Mouse (Mus musculus): ENCODE measurements around the gene Arnt2. TPM values are rescaled to one million over a fixed set of nuclear protein-coding genes. Genes with fewer than 3 reads are reported as not detected.

Arnt2 gene
- polyA plus RNA-seq, 1 experiment from 2014 or later, result 0.15 TPM

GRCm38 (mm10) chr7:84231396-84231795 lies 178.6 kb downstream of the Arnt2 start:
- Histone ChIP-seq H3K27me3 (no peaks in the 10 kb centered on the region), H3K27ac (replicated peaks) (no peak overlapping the region), H3K9me3 (replicated peaks) (no peaks in the 10 kb centered on the region), H3K9ac (no peak overlapping the region), H3K4me2 (no peak overlapping the region), H3K4me1 (replicated peaks) (no peaks in the 10 kb centered on the region), H3K36me3 (replicated peaks) (no peaks in the 10 kb centered on the region), H3K4me3 (replicated peaks) (no peak overlapping the region)
- no peak for ATAC-seq (ENCODE audit: insufficient read depth)
- WGBS (ENCODE audit: insufficient replicate concordance), result 62% methylated on average over 4 of the region's 4 CpGs

- 46% methylated on average over 1 of the region's 1 CpGs for WGBS (ENCODE audit: insufficient replicate concordance)
- H3K27ac ChIP-seq (replicated peaks), result no peak overlapping the region
These were observed 182.3 kb downstream of the Arnt2 start for GRCm38 (mm10) chr7:84227652-84228051.

GRCm38 (mm10) chr7:84226909-84227308 lies 183.1 kb downstream of the Arnt2 start:
- Histone ChIP-seq H3K27me3 (no peaks in the 10 kb centered on the region), H3K36me3 (replicated peaks) (no peaks in the 10 kb centered on the region), H3K4me1 (replicated peaks) (no peaks in the 10 kb centered on the region), H3K9me3 (replicated peaks) (no peaks in the 10 kb centered on the region), H3K27ac (replicated peaks) (no peak overlapping the region), H3K4me3 (replicated peaks) (no peak overlapping the region), H3K4me2 (no peak overlapping the region), H3K9ac (no peak overlapping the region)
- ATAC-seq (ENCODE audit: insufficient read depth), result no peak
- 53% methylated on average over 3 of the region's 3 CpGs for WGBS (ENCODE audit: insufficient replicate concordance)

More at GRCm38 (mm10) chr7:84227652-84228051, 182.3 kb downstream of the Arnt2 start:
- no peak for ATAC-seq (ENCODE audit: insufficient read depth)
- Histone ChIP-seq H3K9ac (no peak overlapping the region), H3K4me3 (replicated peaks) (no peak overlapping the region), H3K4me2 (no peak overlapping the region), H3K4me1 (replicated peaks) (no peaks in the 10 kb centered on the region), H3K27me3 (no peaks in the 10 kb centered on the region), H3K9me3 (replicated peaks) (no peaks in the 10 kb centered on the region), H3K36me3 (replicated peaks) (no peaks in the 10 kb centered on the region)

- WGBS (ENCODE audit: insufficient replicate concordance), result 3% methylated on average over 1 of the region's 1 CpGs
- Histone ChIP-seq H3K36me3 (replicated peaks) (no peaks in the 10 kb centered on the region), H3K9ac (no peak overlapping the region), H3K4me3 (replicated peaks) (no peak overlapping the region), H3K27me3 (no peaks in the 10 kb centered on the region), H3K4me2 (no peak overlapping the region), H3K27ac (replicated peaks) (no peak overlapping the region), H3K9me3 (replicated peaks) (no peaks in the 10 kb centered on the region), H3K4me1 (replicated peaks) (no peaks in the 10 kb centered on the region)
- ATAC-seq (ENCODE audit: insufficient read depth), result no peak
These were observed 197.9 kb downstream of the Arnt2 start for GRCm38 (mm10) chr7:84212112-84212511.

- no peak for ATAC-seq (ENCODE audit: insufficient read depth)
- no peak overlapping the region for H3K4me2 ChIP-seq
- 19% methylated on average over 10 of the region's 10 CpGs for WGBS (ENCODE audit: insufficient replicate concordance)
- H3K9me3 ChIP-seq (replicated peaks), result no peaks in the 10 kb centered on the region
- H3K36me3 ChIP-seq (replicated peaks), result no peaks in the 10 kb centered on the region
- no peaks in the 10 kb centered on the region for H3K4me1 ChIP-seq (replicated peaks)
- no peaks in the 10 kb centered on the region for H3K27me3 ChIP-seq
- H3K9ac ChIP-seq, result no peak overlapping the region
- no peak overlapping the region for H3K27ac ChIP-seq (replicated peaks)
- H3K4me3 ChIP-seq (replicated peaks), result no peak overlapping the region
These were observed 199.2 kb downstream of the Arnt2 start for GRCm38 (mm10) chr7:84210585-84211291.

- WGBS (ENCODE audit: insufficient replicate concordance), result 68% methylated on average over 3 of the region's 3 CpGs
- no peak overlapping the region for H3K27ac ChIP-seq (replicated peaks)
- H3K27me3 ChIP-seq, result no peaks in the 10 kb centered on the region
- H3K4me2 ChIP-seq, result no peak overlapping the region
- H3K9me3 ChIP-seq (replicated peaks), result no peaks in the 10 kb centered on the region
- H3K4me3 ChIP-seq (replicated peaks), result no peak overlapping the region
- no peak for ATAC-seq (ENCODE audit: insufficient read depth)
- no peak overlapping the region for H3K9ac ChIP-seq
- H3K36me3 ChIP-seq (replicated peaks), result no peaks in the 10 kb centered on the region
- H3K4me1 ChIP-seq (replicated peaks), result no peaks in the 10 kb centered on the region
These were observed 206.0 kb downstream of the Arnt2 start for GRCm38 (mm10) chr7:84203981-84204380.

GRCm38 (mm10) chr7:84201151-84202068 lies 208.6 kb downstream of the Arnt2 start:
- H3K9me3 ChIP-seq (replicated peaks), result no peaks in the 10 kb centered on the region
- H3K27ac ChIP-seq (replicated peaks), result no peak overlapping the region
- H3K4me2 ChIP-seq, result no peak overlapping the region
- H3K36me3 ChIP-seq (replicated peaks), result no peaks in the 10 kb centered on the region
- no peak for ATAC-seq (ENCODE audit: insufficient read depth)
- H3K27me3 ChIP-seq, result no peaks in the 10 kb centered on the region
- H3K4me3 ChIP-seq (replicated peaks), result no peak overlapping the region
- H3K9ac ChIP-seq, result no peak overlapping the region
- no peaks in the 10 kb centered on the region for H3K4me1 ChIP-seq (replicated peaks)
- 63% methylated on average over 13 of the region's 13 CpGs for WGBS (ENCODE audit: insufficient replicate concordance)

- WGBS (ENCODE audit: insufficient replicate concordance), result 52% methylated on average over 6 of the region's 6 CpGs
- no peak overlapping the region for H3K4me2 ChIP-seq
- H3K27me3 ChIP-seq, result no peaks in the 10 kb centered on the region
- H3K36me3 ChIP-seq (replicated peaks), result no peaks in the 10 kb centered on the region
- no peaks in the 10 kb centered on the region for H3K9me3 ChIP-seq (replicated peaks)
- no peaks in the 10 kb centered on the region for H3K4me1 ChIP-seq (replicated peaks)
- H3K4me3 ChIP-seq (replicated peaks), result no peak overlapping the region
- no peak overlapping the region for H3K9ac ChIP-seq
- H3K27ac ChIP-seq (replicated peaks), result no peak overlapping the region
- ATAC-seq (ENCODE audit: insufficient read depth), result no peak
These were observed 212.6 kb downstream of the Arnt2 start for GRCm38 (mm10) chr7:84197208-84197860.

Other genes with a start within 250 kb of the Arnt2 start
- 0.02 and 0.06 TPM in 2 replicates for gene Gm2115, start 118.8 kb upstream of the Arnt2 start, polyA plus RNA-seq (2015; fragmentation: Nextera tagmentation; extraction: Ambion mirVana)
- 78.8 and 103 TPM in 2 replicates for gene Fah, start 196.5 kb upstream of the Arnt2 start, polyA plus RNA-seq (2015; fragmentation: Nextera tagmentation; extraction: Ambion mirVana)